Mouse (Mus musculus) intestine, embryonic 14.5 days (tissue): ENCODE measurements around the gene Tm4sf19. TPM values are rescaled to one million over a fixed set of nuclear protein-coding genes. Genes with fewer than 3 reads are reported as not detected.
A peak's percentile ranks its signal among the peaks of the same experiment; 100 is the strongest.

ENCODE experiments used
- ATAC-seq: fragments of 200-750 bp; cut with Nextera tagmentation; replicated peaks from 2 replicates; pipeline ENCODE4 v1.8.0; 2017; ENCODE audit warnings: low read depth, moderate number of reproducible peaks, moderate TSS enrichment, moderate library complexity; ENCODE audit not compliant: low FRiP score, low TSS enrichment
- DNase-seq: peaks from one replicate; pipeline ENCODE4 v3.0.0-alpha.2; 2018; ENCODE audit warnings: low spot score
- H3K27ac ChIP-seq: fragments of 300-500 bp; sonication (generic); 2 replicates; pipeline ENCODE4 v1.5.1; 2014; ENCODE audit warnings: low read depth, mild to moderate bottlenecking, control low read depth
- H3K27me3 ChIP-seq: fragments of 300-500 bp; sonication (generic); replicated peaks from 2 replicates; pipeline ENCODE4 v1.6.1; 2014; ENCODE audit warnings: low read length, control low read depth; ENCODE audit not compliant: control insufficient read depth, insufficient read depth
- H3K36me3 ChIP-seq: fragments of 300-500 bp; sonication (generic); 2 replicates; pipeline ENCODE4 v1.6.1; 2014; ENCODE audit warnings: low read length, control low read depth; ENCODE audit not compliant: control insufficient read depth, insufficient read depth
- H3K4me1 ChIP-seq: fragments of 300-500 bp; sonication (generic); replicated peaks from 2 replicates; pipeline ENCODE4 v1.6.1; 2014; ENCODE audit warnings: low read length, control low read depth, mixed read lengths; ENCODE audit not compliant: control insufficient read depth, insufficient read depth
- H3K4me2 ChIP-seq: fragments of 300-500 bp; sonication (generic); 2 replicates; pipeline ENCODE4 v1.6.1; 2014; ENCODE audit warnings: low read length
- H3K4me3 ChIP-seq: fragments of 300-500 bp; sonication (generic); 2 replicates; pipeline ENCODE4 v1.5.1; 2014; ENCODE audit warnings: low read depth, low read length, control low read depth, mixed read lengths
- H3K9ac ChIP-seq: fragments of 300-500 bp; sonication (generic); 2 replicates; pipeline ENCODE4 v1.6.1; 2014; ENCODE audit warnings: mild to moderate bottlenecking, low read length
- H3K9me3 ChIP-seq: fragments of 300-500 bp; sonication (generic); 2 replicates; pipeline ENCODE4 v1.6.1; 2016; ENCODE audit warnings: low read length, control low read depth; ENCODE audit not compliant: control insufficient read depth
- WGBS: fragments of 180-500 bp; shearing (Covaris S2); extraction: QIAGEN DNeasy Blood & Tissue Kit; methylation state at CpG from one replicate; pipeline ENCODE4 v1.1.7; 2014; 5-methylcytosine and 5-hydroxymethylcytosine counted together
- polyA plus RNA-seq: library from polyadenylated mRNA; unstranded; fragments of >200 nt; fragmentation: Nextera tagmentation; extraction: Ambion mirVana; gene quantifications from 2 replicates; pipeline ENCODE4 v1.2.1, GENCODE M21; 2014

Gene Tm4sf19
- polyA plus RNA-seq, 1 experiment from 2014 or later, result not detected

GRCm38 (mm10) chr16:32407730-32408129 lies 7.4 kb downstream of the Tm4sf19 start:
- Histone ChIP-seq H3K9me3 (no peaks in the 10 kb centered on the region), H3K9ac (no peak overlapping the region), H3K36me3 (no peaks in the 10 kb centered on the region), H3K27me3 (no peaks in the 10 kb centered on the region), H3K27ac (no peak overlapping the region), H3K4me3 (no peak overlapping the region), H3K4me2 (no peak overlapping the region), H3K4me1 (no peaks in the 10 kb centered on the region)
- WGBS, result 75% methylated on average over 10 of the region's 10 CpGs
- DNase-seq, result no peak
- ATAC-seq, result no peak

- WGBS, result 44% methylated on average over 1 of the region's 1 CpGs
- DNase-seq, result no peak
- peaks cover 12% of the 10 kb centered on the region; the same call in 1 of the 2 replicates for H3K4me1 ChIP-seq
- no peaks in the 10 kb centered on the region; the same call in 1 of the 2 replicates for H3K9me3 ChIP-seq
- no peak overlapping the region for H3K9ac ChIP-seq
- no peak overlapping the region for H3K4me2 ChIP-seq
- H3K36me3 ChIP-seq, result no peaks in the 10 kb centered on the region
- H3K4me3 ChIP-seq, result no peak overlapping the region
- no peak overlapping the region; the same call in 1 of the 2 replicates for H3K27ac ChIP-seq
- no peaks in the 10 kb centered on the region for H3K27me3 ChIP-seq
- 0 out of 2 replicates have a peak, but pooled peaks have one; percentile 44 for ATAC-seq
Observed at GRCm38 (mm10) chr16:32417457-32417856, 17.2 kb downstream of the Tm4sf19 start.

GRCm38 (mm10) chr16:32419517-32420483 lies 19.5 kb downstream of the Tm4sf19 start, which contains the start of gene Tctex1d2:
TSS of gene Tctex1d2 (plus strand) at chr16:32419702.
- H3K27ac ChIP-seq, result peak within 1 kb of the TSS; percentile 89
- peaks cover 12% of the 10 kb centered on the region; the same call in 1 of the 2 replicates for H3K4me1 ChIP-seq
- DNase-seq (peak; percentile 96), ATAC-seq (peak; percentile 98)
- peak within 1 kb of the TSS; percentile 63 for H3K9ac ChIP-seq
- under 1% methylated on average over 45 of the region's 45 CpGs for WGBS
- H3K4me3 ChIP-seq, result peak within 1 kb of the TSS; percentile 64
- H3K27me3 ChIP-seq, result no peaks in the 10 kb centered on the region
- peak within 1 kb of the TSS; percentile 80 for H3K4me2 ChIP-seq
- no peaks in the 10 kb centered on the region; the same call in 1 of the 2 replicates for H3K9me3 ChIP-seq
- no peaks in the 10 kb centered on the region for H3K36me3 ChIP-seq

GRCm38 (mm10) chr16:32427506-32427905 lies 27.2 kb downstream of the Tm4sf19 start:
- H3K9ac ChIP-seq, result no peak overlapping the region
- DNase-seq (no peak), ATAC-seq (no peak)
- H3K4me1 ChIP-seq, result peaks cover 12% of the 10 kb centered on the region
- H3K27me3 ChIP-seq, result no peaks in the 10 kb centered on the region
- no peak overlapping the region for H3K27ac ChIP-seq
- no peaks in the 10 kb centered on the region for H3K9me3 ChIP-seq
- no peaks in the 10 kb centered on the region for H3K36me3 ChIP-seq
- WGBS, result 76% methylated on average over 3 of the region's 3 CpGs
- H3K4me2 ChIP-seq, result no peak overlapping the region
- no peak overlapping the region for H3K4me3 ChIP-seq

- H3K27ac ChIP-seq, result peak within 1 kb of the TSS; percentile 86
Observed at GRCm38 (mm10) chr16:32430474-32431046, 30.3 kb downstream of the Tm4sf19 start, which contains the start of gene Pcyt1a. TSS of gene Pcyt1a (plus strand) at chr16:32430921.

GRCm38 (mm10) chr16:32431047-32431591 lies 30.8 kb downstream of the Tm4sf19 start:
- no peak for DNase-seq
- WGBS, result under 1% methylated on average over 28 of the region's 28 CpGs

More at GRCm38 (mm10) chr16:32430474-32431046, 30.3 kb downstream of the Tm4sf19 start, which contains the start of gene Pcyt1a:
- H3K9ac ChIP-seq, result peak within 1 kb of the TSS; percentile 85
- H3K9me3 ChIP-seq, result no peaks in the 10 kb centered on the region
- WGBS, result under 1% methylated on average over 54 of the region's 54 CpGs
- H3K36me3 ChIP-seq, result no peaks in the 10 kb centered on the region
- peak; percentile 97 for ATAC-seq
- DNase-seq, result peak; percentile 95
- no peaks in the 10 kb centered on the region for H3K27me3 ChIP-seq
- H3K4me3 ChIP-seq, result peak within 1 kb of the TSS; percentile 83
- H3K4me2 ChIP-seq, result peak within 1 kb of the TSS; percentile 89
- peaks cover 12% of the 10 kb centered on the region for H3K4me1 ChIP-seq

GRCm38 (mm10) chr16:32431926-32432325 lies 31.6 kb downstream of the Tm4sf19 start:
- 90% methylated on average over 1 of the region's 1 CpGs for WGBS

More at GRCm38 (mm10) chr16:32431047-32431591, 30.8 kb downstream of the Tm4sf19 start:
- ATAC-seq, result no peak; the same call in none of the 2 replicates
- Histone ChIP-seq H3K36me3 (no peaks in the 10 kb centered on the region), H3K4me3 (peak overlapping the region; percentile 83), H3K4me1 (peaks cover 12% of the 10 kb centered on the region), H3K9me3 (no peaks in the 10 kb centered on the region), H3K27me3 (no peaks in the 10 kb centered on the region), H3K9ac (peak overlapping the region; percentile 85), H3K4me2 (peak overlapping the region; percentile 89), H3K27ac (peak overlapping the region; percentile 57)

GRCm38 (mm10) chr16:32433138-32433537 lies 32.8 kb downstream of the Tm4sf19 start:
- Histone ChIP-seq H3K36me3 (no peaks in the 10 kb centered on the region), H3K9ac (no peak overlapping the region), H3K4me2 (no peak overlapping the region), H3K27ac (no peak overlapping the region), H3K27me3 (no peaks in the 10 kb centered on the region), H3K9me3 (no peaks in the 10 kb centered on the region), H3K4me3 (no peak overlapping the region), H3K4me1 (peaks cover 12% of the 10 kb centered on the region)
- 82% methylated on average over 2 of the region's 2 CpGs for WGBS
- DNase-seq (no peak), ATAC-seq (no peak)

More at GRCm38 (mm10) chr16:32431926-32432325, 31.6 kb downstream of the Tm4sf19 start:
- peak overlapping the region; percentile 83 for H3K4me3 ChIP-seq
- ATAC-seq (no peak), DNase-seq (no peak)
- H3K4me1 ChIP-seq, result peaks cover 12% of the 10 kb centered on the region
- no peak overlapping the region for H3K9ac ChIP-seq
- H3K27ac ChIP-seq, result no peak overlapping the region
- H3K9me3 ChIP-seq, result no peaks in the 10 kb centered on the region
- peak overlapping the region; percentile 89 for H3K4me2 ChIP-seq
- H3K36me3 ChIP-seq, result no peaks in the 10 kb centered on the region
- no peaks in the 10 kb centered on the region for H3K27me3 ChIP-seq
